Mouse (Mus musculus): ENCODE measurements around the gene Gnai3. TPM values are rescaled to one million over a fixed set of nuclear protein-coding genes. Genes with fewer than 3 reads are reported as not detected.

Gene Gnai3
- total and polyA plus RNA-seq, 2 experiments from 2014 or later: 70.8 to 93.6 TPM

GRCm38 (mm10) chr3:108087329-108087728, 58.6 kb downstream of the Gnai3 start:
- Histone ChIP-seq H3K9ac (replicated peaks; ENCODE audit: low read length, poor library complexity, severe bottlenecking) (no peak overlapping the region), H3K4me3 (ENCODE audit: low read depth, low read length) (no peak overlapping the region), H3K4me1 (ENCODE audit: insufficient read depth, low read length) (peaks cover 24% of the 10 kb centered on the region; the same call in 1 of the 2 replicates), H3K4me2 (ENCODE audit: low read depth, low read length, poor library complexity, severe bottlenecking) (no peak overlapping the region), H3K9me3 (ENCODE audit: low read length) (no peaks in the 10 kb centered on the region), H3K27ac (ENCODE audit: low read depth, low read length) (no peak overlapping the region), H3K36me3 (ENCODE audit: insufficient read depth, low read length) (no peaks in the 10 kb centered on the region), H3K27me3 (ENCODE audit: insufficient read depth, low read length) (no peaks in the 10 kb centered on the region)
- 84% methylated on average over 3 of the region's 3 CpGs for WGBS
- ATAC-seq (ENCODE audit: low FRiP score): no peak
- no peak for TF ChIP-seq CTCF (IDR thresholded peaks at IDR 0.05)
- no peak for DNase-seq (ENCODE audit: low spot score)

DNA sequence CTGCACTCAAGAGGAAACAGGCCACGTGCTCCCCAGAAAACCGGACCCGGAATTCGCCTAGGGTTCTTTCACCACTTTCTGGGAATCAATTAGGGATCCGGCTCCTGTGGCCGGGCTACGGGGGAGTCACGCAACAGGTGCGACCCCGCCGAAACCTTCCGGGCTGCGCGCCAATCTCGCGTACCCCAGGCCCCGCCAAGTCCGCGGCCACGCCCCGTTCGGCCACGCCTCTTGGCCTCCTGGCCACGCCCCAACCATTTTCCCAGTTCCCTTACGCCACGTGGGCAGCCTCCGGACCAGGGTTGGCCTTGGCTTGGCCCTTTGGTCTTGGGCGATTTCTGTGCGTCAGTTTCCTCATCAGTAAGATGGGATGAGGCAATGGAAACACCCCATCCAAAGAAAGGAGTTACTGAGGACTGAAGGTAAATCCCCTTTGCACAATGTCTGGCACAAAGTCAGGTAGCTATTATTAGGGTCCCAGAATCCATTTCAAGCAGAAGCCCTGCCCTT, 59.4 kb downstream of the Gnai3 start, which contains the start of gene Ampd2:
Gene Ampd2, minus strand, starts transcription at position 182 of the 510 bp plus-strand sequence.
- H3K9ac ChIP-seq (replicated peaks; ENCODE audit: low read length, poor library complexity, severe bottlenecking): peak within 1 kb of the TSS; percentile 72
- no peak for TF ChIP-seq CTCF (IDR thresholded peaks at IDR 0.05)
- 1% methylated on average over 29 of the region's 29 CpGs for WGBS
- H3K36me3 ChIP-seq (ENCODE audit: insufficient read depth, low read length): no peaks in the 10 kb centered on the region
- peak within 1 kb of the TSS; percentile 94 for H3K4me2 ChIP-seq (ENCODE audit: low read depth, low read length, poor library complexity, severe bottlenecking)
- H3K27ac ChIP-seq (ENCODE audit: low read depth, low read length): peak within 1 kb of the TSS; percentile 72
- DNase-seq (ENCODE audit: low spot score) (peak; percentile 39), ATAC-seq (ENCODE audit: low FRiP score) (no peak)
- H3K4me3 ChIP-seq (ENCODE audit: low read depth, low read length): peak within 1 kb of the TSS; percentile 65
- H3K27me3 ChIP-seq (ENCODE audit: insufficient read depth, low read length): no peaks in the 10 kb centered on the region
- H3K4me1 ChIP-seq (ENCODE audit: insufficient read depth, low read length): peaks cover 25% of the 10 kb centered on the region; the same call in 1 of the 2 replicates
- H3K9me3 ChIP-seq (ENCODE audit: low read length): no peaks in the 10 kb centered on the region

DNA sequence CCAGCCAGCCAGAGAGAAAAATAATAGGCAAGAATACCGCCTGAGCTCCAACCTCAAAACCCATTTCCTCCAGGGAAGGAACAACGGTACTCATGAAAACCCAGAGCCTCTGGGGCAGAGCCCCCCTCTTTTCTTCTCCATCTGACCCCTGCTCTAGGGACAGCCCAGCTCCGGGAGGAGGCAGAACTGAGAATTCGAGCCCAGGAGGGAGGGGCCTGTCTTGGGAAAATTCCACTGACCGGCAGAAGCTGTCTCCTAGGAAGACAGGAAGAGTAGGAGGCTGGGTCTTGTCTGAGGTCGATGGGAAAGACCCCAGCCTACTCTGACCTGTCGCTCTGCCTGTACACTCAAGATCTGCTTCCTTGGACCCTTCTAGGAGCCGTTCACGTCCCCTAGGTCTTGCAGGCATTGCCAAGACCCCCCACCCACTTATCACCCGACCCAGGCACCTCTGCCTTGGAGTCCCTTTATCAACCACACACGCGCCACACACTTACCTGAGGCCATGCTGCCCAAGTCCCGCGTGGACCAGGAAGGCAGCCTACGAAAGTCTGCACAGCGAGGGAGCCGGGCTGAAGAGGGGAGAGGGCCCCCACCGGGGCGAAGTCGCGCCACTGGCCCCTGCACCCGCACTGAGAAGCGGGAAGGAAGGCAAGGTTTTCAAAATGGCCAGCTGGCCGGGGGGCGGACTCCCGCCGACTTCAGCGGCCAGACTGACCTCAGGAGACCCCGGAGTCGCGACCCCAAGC, 60.1 kb downstream of the Gnai3 start:
- no peak for TF ChIP-seq CTCF (IDR thresholded peaks at IDR 0.05)
- WGBS: under 1% methylated on average over 31 of the region's 31 CpGs
- H3K36me3 ChIP-seq (ENCODE audit: insufficient read depth, low read length): peaks cover under 1% of the 10 kb centered on the region; the same call in 1 of the 2 replicates
- H3K4me3 ChIP-seq (ENCODE audit: low read depth, low read length): peak overlapping the region; percentile 65
- H3K9ac ChIP-seq (replicated peaks; ENCODE audit: low read length, poor library complexity, severe bottlenecking): peak overlapping the region; percentile 72
- no peaks in the 10 kb centered on the region for H3K27me3 ChIP-seq (ENCODE audit: insufficient read depth, low read length)
- H3K4me2 ChIP-seq (ENCODE audit: low read depth, low read length, poor library complexity, severe bottlenecking): peak overlapping the region; percentile 94
- no peaks in the 10 kb centered on the region for H3K9me3 ChIP-seq (ENCODE audit: low read length)
- peak overlapping the region; percentile 72 for H3K27ac ChIP-seq (ENCODE audit: low read depth, low read length)
- peak; percentile 61 for ATAC-seq (ENCODE audit: low FRiP score)
- peaks cover 25% of the 10 kb centered on the region; the same call in 1 of the 2 replicates for H3K4me1 ChIP-seq (ENCODE audit: insufficient read depth, low read length)
- DNase-seq (ENCODE audit: low spot score): peak; percentile 66

- Histone ChIP-seq H3K9me3 (ENCODE audit: low read length) (no peaks in the 10 kb centered on the region), H3K36me3 (ENCODE audit: insufficient read depth, low read length) (peaks cover 3% of the 10 kb centered on the region; the same call in 1 of the 2 replicates), H3K9ac (replicated peaks; ENCODE audit: low read length, poor library complexity, severe bottlenecking) (peak overlapping the region; percentile 72), H3K27me3 (ENCODE audit: insufficient read depth, low read length) (no peaks in the 10 kb centered on the region), H3K4me1 (ENCODE audit: insufficient read depth, low read length) (peaks cover 25% of the 10 kb centered on the region; the same call in 1 of the 2 replicates), H3K27ac (ENCODE audit: low read depth, low read length) (peak overlapping the region; percentile 72), H3K4me2 (ENCODE audit: low read depth, low read length, poor library complexity, severe bottlenecking) (peak overlapping the region; percentile 94), H3K4me3 (ENCODE audit: low read depth, low read length) (peak overlapping the region; percentile 65)
- ATAC-seq (ENCODE audit: low FRiP score) (peak; percentile 85), DNase-seq (ENCODE audit: low spot score) (peak; percentile 94)
- 2% methylated on average over 12 of the region's 14 CpGs for WGBS
- peak; percentile 59 for TF ChIP-seq CTCF (IDR thresholded peaks at IDR 0.05)
These were observed 60.6 kb downstream of the Gnai3 start for GRCm38 (mm10) chr3:108085281-108085720.

DNA sequence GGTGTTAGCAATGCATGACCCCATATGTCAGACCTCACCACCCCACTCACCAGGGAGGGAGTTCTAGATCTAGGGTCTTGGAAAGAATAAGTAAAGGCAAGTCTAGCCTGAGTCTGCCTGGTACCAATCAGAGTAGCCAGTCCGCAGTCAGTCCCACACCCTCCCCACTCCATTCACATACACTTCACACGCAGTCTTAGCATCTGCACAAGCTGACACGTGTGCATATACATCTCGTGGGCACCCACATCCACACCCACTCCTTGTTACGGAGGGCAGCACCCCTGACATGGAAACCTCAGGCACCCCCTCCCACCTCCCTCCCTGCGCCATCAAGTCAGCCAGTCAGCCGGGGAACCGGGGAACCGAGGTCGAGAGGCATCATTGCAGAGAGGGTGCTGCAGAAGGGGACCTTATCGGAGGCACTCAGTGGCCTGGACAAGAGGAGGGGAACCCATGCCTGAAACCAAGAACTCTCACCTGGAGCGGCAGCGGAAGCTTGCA, 61.1 kb downstream of the Gnai3 start:
- peak overlapping the region; percentile 94 for H3K4me2 ChIP-seq (ENCODE audit: low read depth, low read length, poor library complexity, severe bottlenecking)
- no peak for DNase-seq (ENCODE audit: low spot score)
- peaks cover 3% of the 10 kb centered on the region for H3K36me3 ChIP-seq (ENCODE audit: insufficient read depth, low read length)
- WGBS: 10% methylated on average over 13 of the region's 13 CpGs
- peak overlapping the region; percentile 72 for H3K9ac ChIP-seq (replicated peaks; ENCODE audit: low read length, poor library complexity, severe bottlenecking)
- peak; percentile 45 for ATAC-seq (ENCODE audit: low FRiP score)
- H3K4me1 ChIP-seq (ENCODE audit: insufficient read depth, low read length): peaks cover 25% of the 10 kb centered on the region; the same call in 1 of the 2 replicates
- peak overlapping the region; percentile 72 for H3K27ac ChIP-seq (ENCODE audit: low read depth, low read length)
- TF ChIP-seq CTCF (IDR thresholded peaks at IDR 0.05): no peak
- no peaks in the 10 kb centered on the region for H3K27me3 ChIP-seq (ENCODE audit: insufficient read depth, low read length)
- no peaks in the 10 kb centered on the region for H3K9me3 ChIP-seq (ENCODE audit: low read length)
- peak overlapping the region; percentile 65 for H3K4me3 ChIP-seq (ENCODE audit: low read depth, low read length)
